Mouse (Mus musculus): Measurements from ENCODE around the gene Frmd4a. TPM values are rescaled to one million over a fixed set of nuclear protein-coding genes. Genes with fewer than 3 reads are reported as not detected.

Gene Frmd4a
- polyA plus RNA-seq (2012; rRNA removed) (47.0 and 59.3 TPM in 2 replicates), polyA plus RNA-seq (2014; fragmentation: Nextera tagmentation; extraction: Ambion mirVana) (39.6 and 48.2 TPM in 2 replicates)

DNA sequence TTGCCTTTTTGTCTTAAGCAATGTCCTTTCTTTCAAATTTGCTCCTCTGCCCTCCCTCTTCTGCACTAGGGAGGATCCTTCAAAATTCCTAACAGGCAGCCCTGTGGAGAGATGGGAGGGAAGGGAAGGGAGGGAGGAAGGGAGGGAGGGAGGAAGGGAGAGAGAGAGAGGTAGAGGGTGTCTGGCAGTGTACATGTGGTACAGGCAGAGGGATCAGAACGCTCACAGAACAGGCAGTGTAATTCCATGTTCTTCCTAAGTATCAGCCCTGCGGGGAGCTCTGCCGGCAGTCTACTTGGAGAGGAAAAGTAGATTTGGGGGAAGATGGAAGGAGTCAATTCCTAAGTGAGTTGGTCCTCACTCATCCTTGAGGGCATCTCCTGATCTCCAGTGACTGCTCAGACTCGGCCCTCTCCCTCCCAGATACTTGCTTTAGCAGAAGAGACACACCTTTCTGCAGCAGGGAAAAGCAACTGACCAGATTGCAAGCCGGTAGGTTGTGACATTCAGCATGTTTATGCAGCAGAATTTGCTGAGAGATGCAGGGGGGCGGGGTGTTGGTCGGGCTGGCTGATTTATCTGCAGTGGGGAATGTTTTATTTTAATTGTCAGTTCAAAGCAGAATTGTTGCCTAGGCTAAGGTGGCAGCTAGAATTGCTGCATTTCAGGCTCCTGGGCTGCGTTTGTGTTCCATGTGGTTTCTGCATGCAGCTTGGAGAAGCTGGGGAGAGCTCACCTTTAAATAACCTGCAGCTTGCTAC is at the start of gene Frmd4a:
Gene Frmd4a (plus strand): TSS at position 190 of the 761 bp plus-strand sequence.
- Histone ChIP-seq H3K4me2 (replicated peaks; ENCODE audit: low read depth, low read length, severe bottlenecking) (peak within 1 kb of the TSS; percentile 21; the same call in 1 of the 2 replicates), H3K9ac (ENCODE audit: low read depth, low read length, severe bottlenecking) (0 out of 2 replicates have a peak within 1 kb of the TSS, but pooled peaks have one; percentile 38), H3K4me3 (replicated peaks; ENCODE audit: low read length) (no peak within 1 kb of the TSS; the same call in 1 of the 2 replicates), H3K4me1 (ENCODE audit: control insufficient read depth, insufficient read depth, low read length) (peaks cover 20% of the 10 kb centered on the region), H3K27ac (replicated peaks; ENCODE audit: low read depth, low read length) (no peak within 1 kb of the TSS), H3K27me3 (ENCODE audit: control insufficient read depth, insufficient read depth, low read length) (no peaks in the 10 kb centered on the region), H3K9me3 (ENCODE audit: control insufficient read depth, low read length) (no peaks in the 10 kb centered on the region), H3K36me3 (ENCODE audit: control insufficient read depth, insufficient read depth, low read length) (no peaks in the 10 kb centered on the region)
- no peak for DNase-seq (ENCODE audit: low spot score)
- WGBS, result 20% methylated on average over 8 of the region's 8 CpGs
- ATAC-seq (ENCODE audit: low FRiP score, low read depth), result no peak
- no peak for TF ChIP-seq POLR2A (IDR thresholded peaks at IDR 0.05; ENCODE audit: borderline replicate concordance, extremely low read depth, insufficient read depth, insufficient read length)

DNA sequence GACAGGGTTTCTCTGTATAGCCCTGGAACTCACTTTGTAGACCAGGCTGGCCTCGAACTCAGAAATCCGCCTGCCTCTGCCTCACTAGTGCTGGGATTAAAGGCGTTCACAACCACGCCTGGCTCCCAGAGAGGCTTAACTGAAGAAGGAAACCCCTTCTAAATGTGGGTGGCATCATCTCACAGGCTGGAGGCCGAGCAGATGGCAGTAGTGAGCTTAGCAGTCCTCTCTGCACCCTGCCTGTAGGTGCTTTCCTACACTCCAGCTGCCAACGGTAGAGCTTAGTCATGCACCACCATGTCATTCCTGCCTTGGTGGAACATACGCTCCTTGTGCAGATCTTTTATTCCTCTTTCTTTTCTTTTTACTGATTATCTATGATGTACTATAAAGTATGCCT is 28.6 kb upstream of the Frmd4a start:
- H3K4me1 ChIP-seq (ENCODE audit: control insufficient read depth, insufficient read depth, low read length), result no peaks in the 10 kb centered on the region
- H3K27me3 ChIP-seq (ENCODE audit: control insufficient read depth, insufficient read depth, low read length), result no peaks in the 10 kb centered on the region
- no peak overlapping the region for H3K4me2 ChIP-seq (replicated peaks; ENCODE audit: low read depth, low read length, severe bottlenecking)
- H3K4me3 ChIP-seq (replicated peaks; ENCODE audit: low read length), result no peak overlapping the region
- H3K9ac ChIP-seq (ENCODE audit: low read depth, low read length, severe bottlenecking), result no peak overlapping the region
- H3K27ac ChIP-seq (replicated peaks; ENCODE audit: low read depth, low read length), result no peak overlapping the region
- WGBS, result 81% methylated on average over 7 of the region's 7 CpGs
- no peak for TF ChIP-seq POLR2A (IDR thresholded peaks at IDR 0.05; ENCODE audit: borderline replicate concordance, extremely low read depth, insufficient read depth, insufficient read length)
- H3K9me3 ChIP-seq (ENCODE audit: control insufficient read depth, low read length), result no peaks in the 10 kb centered on the region
- no peaks in the 10 kb centered on the region for H3K36me3 ChIP-seq (ENCODE audit: control insufficient read depth, insufficient read depth, low read length)
- ATAC-seq (ENCODE audit: low FRiP score, low read depth) (no peak), DNase-seq (ENCODE audit: low spot score) (no peak)

DNA sequence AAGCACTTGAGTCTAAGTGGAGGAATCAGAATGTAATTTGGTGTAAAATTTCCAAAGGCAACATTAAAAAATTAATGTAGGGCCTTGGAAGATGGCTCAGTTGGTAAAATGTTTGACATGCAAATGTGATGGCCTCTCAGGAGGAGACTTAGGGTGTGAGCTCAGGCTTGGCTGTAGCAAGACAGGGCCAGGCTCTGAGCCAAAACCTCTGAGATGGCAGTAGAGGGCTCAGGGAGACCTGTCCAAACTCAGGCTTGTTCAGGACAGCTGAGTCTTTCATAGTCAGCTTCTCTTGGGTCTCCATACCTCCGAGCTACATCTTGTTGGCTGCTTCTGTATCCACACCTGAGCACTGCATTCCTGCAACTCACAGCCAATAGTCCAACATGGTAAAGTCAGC is 27.1 kb upstream of the Frmd4a start:
- no peak for TF ChIP-seq POLR2A (IDR thresholded peaks at IDR 0.05; ENCODE audit: borderline replicate concordance, extremely low read depth, insufficient read depth, insufficient read length)
- no peak overlapping the region for H3K4me2 ChIP-seq (replicated peaks; ENCODE audit: low read depth, low read length, severe bottlenecking)
- no peaks in the 10 kb centered on the region for H3K9me3 ChIP-seq (ENCODE audit: control insufficient read depth, low read length)
- DNase-seq (ENCODE audit: low spot score) (no peak), ATAC-seq (ENCODE audit: low FRiP score, low read depth) (no peak)
- 71% methylated on average over 1 of the region's 1 CpGs for WGBS
- no peaks in the 10 kb centered on the region for H3K27me3 ChIP-seq (ENCODE audit: control insufficient read depth, insufficient read depth, low read length)
- H3K9ac ChIP-seq (ENCODE audit: low read depth, low read length, severe bottlenecking), result no peak overlapping the region
- H3K4me3 ChIP-seq (replicated peaks; ENCODE audit: low read length), result no peak overlapping the region
- H3K36me3 ChIP-seq (ENCODE audit: control insufficient read depth, insufficient read depth, low read length), result no peaks in the 10 kb centered on the region
- H3K27ac ChIP-seq (replicated peaks; ENCODE audit: low read depth, low read length), result no peak overlapping the region
- H3K4me1 ChIP-seq (ENCODE audit: control insufficient read depth, insufficient read depth, low read length), result no peaks in the 10 kb centered on the region

DNA sequence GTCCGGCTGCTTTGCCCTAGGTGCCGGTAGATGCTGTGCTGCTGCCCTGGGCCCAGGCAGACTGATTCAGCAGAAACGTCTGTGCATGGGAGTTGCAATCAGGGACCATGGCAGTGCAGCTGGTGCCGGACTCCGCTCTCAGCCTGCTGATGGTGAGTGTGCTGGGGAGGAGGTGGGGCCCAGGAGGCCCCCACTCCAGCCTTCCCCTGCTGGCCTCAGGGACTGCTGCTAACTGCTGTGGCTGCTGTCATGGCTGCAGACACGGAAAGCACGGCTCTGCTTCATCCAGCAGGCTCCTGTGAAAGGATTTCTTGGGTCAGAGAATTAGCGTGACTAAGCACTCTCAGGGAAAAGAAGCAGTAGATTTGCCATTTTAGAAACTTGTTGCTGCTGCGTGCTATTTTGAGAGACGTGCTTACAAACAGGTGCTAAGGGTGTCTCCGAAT is 937 bp downstream of the Frmd4a start:
- H3K27ac ChIP-seq (replicated peaks; ENCODE audit: low read depth, low read length), result no peak overlapping the region
- peaks cover 20% of the 10 kb centered on the region for H3K4me1 ChIP-seq (ENCODE audit: control insufficient read depth, insufficient read depth, low read length)
- DNase-seq (ENCODE audit: low spot score), result no peak
- no peak overlapping the region; the same call in 1 of the 2 replicates for H3K4me3 ChIP-seq (replicated peaks; ENCODE audit: low read length)
- WGBS, result 26% methylated on average over 11 of the region's 11 CpGs
- no peaks in the 10 kb centered on the region for H3K36me3 ChIP-seq (ENCODE audit: control insufficient read depth, insufficient read depth, low read length)
- no peaks in the 10 kb centered on the region for H3K27me3 ChIP-seq (ENCODE audit: control insufficient read depth, insufficient read depth, low read length)
- H3K9me3 ChIP-seq (ENCODE audit: control insufficient read depth, low read length), result no peaks in the 10 kb centered on the region
- peak overlapping the region; percentile 21; the same call in 1 of the 2 replicates for H3K4me2 ChIP-seq (replicated peaks; ENCODE audit: low read depth, low read length, severe bottlenecking)
- peak; percentile 77; the same call in 1 of the 2 replicates for ATAC-seq (ENCODE audit: low FRiP score, low read depth)
- TF ChIP-seq POLR2A (IDR thresholded peaks at IDR 0.05; ENCODE audit: borderline replicate concordance, extremely low read depth, insufficient read depth, insufficient read length), result no peak
- H3K9ac ChIP-seq (ENCODE audit: low read depth, low read length, severe bottlenecking), result 0 out of 2 replicates have a peak overlapping the region, but pooled peaks have one; percentile 38

DNA sequence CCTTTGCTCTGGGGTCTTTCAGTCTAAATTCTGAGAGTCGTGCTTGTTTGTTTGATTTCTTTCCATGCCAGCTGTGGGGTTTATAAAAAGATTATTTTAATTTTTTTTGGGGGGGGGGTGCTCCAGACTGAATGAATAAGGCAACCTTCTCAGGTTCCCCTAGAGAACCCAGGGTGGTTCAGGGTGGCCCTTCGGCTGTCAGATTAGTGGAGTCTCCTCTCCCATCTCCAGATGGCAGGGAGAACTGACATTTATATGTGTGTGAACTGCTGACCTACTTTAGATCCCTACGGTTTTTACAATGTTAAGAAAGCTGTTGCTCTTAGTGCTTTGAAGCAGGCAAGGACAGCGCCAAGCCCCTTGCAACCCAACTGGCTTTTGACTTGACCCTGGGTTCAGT is 1.4 kb downstream of the Frmd4a start:
- DNase-seq (ENCODE audit: low spot score) (no peak), ATAC-seq (ENCODE audit: low FRiP score, low read depth) (no peak)
- 32% methylated on average over 4 of the region's 4 CpGs for WGBS
- no peak for TF ChIP-seq POLR2A (IDR thresholded peaks at IDR 0.05; ENCODE audit: borderline replicate concordance, extremely low read depth, insufficient read depth, insufficient read length)
- Histone ChIP-seq H3K9me3 (ENCODE audit: control insufficient read depth, low read length) (no peaks in the 10 kb centered on the region), H3K27me3 (ENCODE audit: control insufficient read depth, insufficient read depth, low read length) (no peaks in the 10 kb centered on the region), H3K4me2 (replicated peaks; ENCODE audit: low read depth, low read length, severe bottlenecking) (no peak overlapping the region), H3K36me3 (ENCODE audit: control insufficient read depth, insufficient read depth, low read length) (no peaks in the 10 kb centered on the region), H3K4me1 (ENCODE audit: control insufficient read depth, insufficient read depth, low read length) (peaks cover 20% of the 10 kb centered on the region), H3K27ac (replicated peaks; ENCODE audit: low read depth, low read length) (no peak overlapping the region), H3K9ac (ENCODE audit: low read depth, low read length, severe bottlenecking) (0 out of 2 replicates have a peak overlapping the region, but pooled peaks have one; percentile 38), H3K4me3 (replicated peaks; ENCODE audit: low read length) (no peak overlapping the region)
